9 mouse cellular contexts compared by ENCODE assay signal in the genomic region with DNA sequence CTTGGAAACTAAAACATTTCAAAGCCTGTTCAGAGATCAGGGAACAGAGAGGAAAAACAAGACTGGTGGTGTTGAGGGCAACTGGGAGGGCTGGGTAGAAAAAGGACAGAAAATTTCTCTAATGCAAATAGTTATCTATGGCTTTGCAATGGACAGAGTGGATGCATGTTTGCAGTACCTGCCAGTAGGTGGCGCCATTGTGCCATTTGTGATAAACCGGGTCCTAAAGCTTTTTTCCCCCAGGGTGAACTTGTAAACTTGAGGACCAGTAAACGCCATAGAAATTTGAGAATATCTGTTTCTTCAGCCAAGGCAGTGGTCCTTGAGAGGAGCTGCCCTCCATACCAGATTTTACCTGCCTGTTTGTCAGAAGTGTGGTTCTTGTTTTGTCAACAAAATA. TPM values are rescaled to one million over a fixed set of nuclear protein-coding genes. Genes with fewer than 3 reads are reported as not detected.
DNase-seq lines count a peak whose midpoint lies in the region; ATAC-seq lines count a peak whose summit lies in the region.
"Had no signal": no experiment of that assay in that cellular context is flagged by ENCODE, and none has a peak within 500 bp of the region (broad histone marks: within the 10 kb centered on the region; RNA-seq: fewer than 3 reads in every experiment).

No protein-coding gene starts in this region.

- H3K27me3 ChIP-seq in forebrain, embryonic 10.5 days (ENCODE audit: poor library complexity, severe bottlenecking), result no peaks in the 10 kb centered on the region; the same call in 1 of the 2 replicates
- peaks cover 8% of the 10 kb centered on the region for H3K27me3 ChIP-seq in forebrain, embryonic 12.5 days

- H3K4me3 ChIP-seq in forebrain, embryonic 10.5 days, result no peak overlapping the region
- no peak overlapping the region for H3K4me3 ChIP-seq in forebrain, embryonic 12.5 days (replicated peaks)

- H3K36me3 ChIP-seq in forebrain, embryonic 10.5 days (replicated peaks), result no peaks in the 10 kb centered on the region
- H3K36me3 ChIP-seq in forebrain, embryonic 12.5 days (replicated peaks), result no peaks in the 10 kb centered on the region

- no peak overlapping the region for H3K27ac ChIP-seq in forebrain, embryonic 10.5 days
- no peak overlapping the region for H3K27ac ChIP-seq in forebrain, embryonic 12.5 days

- no peak overlapping the region for H3K9ac ChIP-seq in forebrain, embryonic 12.5 days

- ATAC-seq in forebrain, embryonic 12.5 days (ENCODE audit: low FRiP score), result no peak
- ATAC-seq in erythroid progenitor cell, adult 5-6 weeks (replicated peaks; ENCODE audit: low FRiP score, poor library complexity, severe bottlenecking), result 0 out of 2 replicates have a peak, but pooled peaks have one; percentile 40

- DNase-seq in forebrain, embryonic 10.5 days (ENCODE audit: extremely low spot score, low spot score), result peak; percentile 85
- DNase-seq in CD4-positive helper T cell, adult 2 months (ENCODE audit: low read depth, low spot score), result peak; percentile 65
- peak; percentile 70 for DNase-seq in brain, adult 2 months (ENCODE audit: low read depth, low spot score)
- DNase-seq in kidney, postnatal 14 days, result peak; percentile 74
- peak; percentile 72 for DNase-seq in lung, postnatal 25 days (ENCODE audit: low spot score)
- DNase-seq in spleen, postnatal 10 days (ENCODE audit: low spot score in 2 of 2), result peak; percentile 67 to 87

- H3K9me3 ChIP-seq in forebrain, embryonic 10.5 days, result no peaks in the 10 kb centered on the region
- no peaks in the 10 kb centered on the region for H3K9me3 ChIP-seq in forebrain, embryonic 12.5 days

- WGBS in forebrain, embryonic 10.5 days, result under 1% methylated on average over 3 of the region's 3 CpGs
- WGBS in forebrain, embryonic 12.5 days, result 1% methylated on average over 3 of the region's 3 CpGs

- H3K4me2 ChIP-seq in forebrain, embryonic 12.5 days, result no peak overlapping the region

- H3K4me1 ChIP-seq in forebrain, embryonic 10.5 days, result peaks cover 3% of the 10 kb centered on the region
- peaks cover 7% of the 10 kb centered on the region; the same call in 1 of the 2 replicates for H3K4me1 ChIP-seq in forebrain, embryonic 12.5 days

RNA-seq across cellular contexts. Expression of a gene that starts 10.1 kb away (rescaled TPM):
- 14.1 and 17.6 TPM in 2 replicates for polyA plus RNA-seq in forebrain, embryonic 10.5 days (2016; fragmentation: Nextera tagmentation; extraction: Ambion mirVana)
- 43.4 and 54.8 TPM in 2 replicates for polyA plus RNA-seq in forebrain, embryonic 12.5 days (2016; fragmentation: Nextera tagmentation; extraction: Ambion mirVana)
- total RNA-seq in erythroid progenitor cell, adult 5-6 weeks (2015; ENCODE audit: low replicate concordance), result 28.1 and 35.6 TPM in 2 replicates
- 34.8 and 43.3 TPM in 2 replicates for total RNA-seq in erythroid progenitor cell, adult 5-6 weeks (2017; ENCODE audit: low replicate concordance)

RNA-seq across cellular contexts. Expression of a gene that starts 10.8 kb away (rescaled TPM):
- 0.05 TPM in 1 of 2 replicates, not detected in the other for polyA plus RNA-seq in forebrain, embryonic 10.5 days (2016; fragmentation: Nextera tagmentation; extraction: Ambion mirVana)
- polyA plus RNA-seq in forebrain, embryonic 12.5 days (2016; fragmentation: Nextera tagmentation; extraction: Ambion mirVana), result 0.06 and 0.11 TPM in 2 replicates
- not detected in 2 replicates for total RNA-seq in erythroid progenitor cell, adult 5-6 weeks (2015; ENCODE audit: low replicate concordance)
- total RNA-seq in erythroid progenitor cell, adult 5-6 weeks (2017; ENCODE audit: low replicate concordance), result 0.51 TPM in 1 of 2 replicates, not detected in the other
- total RNA-seq: layer of hippocampus, adult 8-10 months had no signal
